Mouse (Mus musculus) cerebellum, adult 18-20 months (tissue): Measurements from ENCODE around the gene Csn1s2a.
"Not testable (repeated sequence)": the region's sequence is repeated elsewhere in the genome, so short reads cannot be mapped to it uniquely, and the experiment has no call there.

Experiments used
- DNase-seq, 2 experiments: peaks; one replicate each; pipeline ENCODE4 v3.0.0; 2021

The Csn1s2a gene

DNA sequence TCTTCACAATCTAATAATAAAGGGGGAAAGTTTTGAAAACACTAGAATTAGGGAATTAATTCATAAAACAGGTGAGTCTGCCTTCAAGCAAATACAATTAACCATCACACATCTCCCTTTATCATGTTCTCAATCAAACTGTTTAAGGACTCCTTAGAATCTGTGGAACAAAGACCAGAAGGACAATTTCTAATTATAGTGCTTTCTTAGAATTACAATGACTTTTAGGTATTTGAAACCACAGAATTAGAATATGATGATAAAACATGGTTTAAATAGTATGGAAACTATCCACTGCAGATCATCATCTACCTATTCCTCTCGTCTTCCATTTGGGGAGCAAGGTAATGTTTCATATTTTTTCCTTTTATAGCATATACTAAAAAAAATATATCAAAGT, at the start of gene Csn1s2a:
Csn1s2a (plus strand) TSS at position 301 of the 400 bp plus-strand sequence.
- no peak for DNase-seq

DNA sequence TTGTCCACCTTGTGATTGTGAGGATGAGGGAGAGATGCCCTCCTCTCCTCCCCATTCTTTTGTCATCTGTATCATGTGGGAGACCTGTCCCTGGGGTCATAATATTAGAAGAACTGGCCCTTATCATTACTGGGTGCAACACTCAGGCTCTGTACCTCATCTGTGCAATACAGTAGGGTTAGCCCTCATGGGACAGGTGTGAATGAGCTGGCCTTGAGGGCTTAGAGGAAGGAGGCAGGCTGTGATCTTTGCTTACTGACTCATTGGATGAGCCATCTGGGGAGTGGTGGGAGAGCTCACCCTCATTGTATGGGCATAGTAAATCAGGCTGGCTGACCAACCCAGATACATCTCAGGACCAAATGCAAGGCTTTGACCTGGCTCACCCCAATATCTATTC, 39.5 kb upstream of the Csn1s2a start:
- DNase-seq, result no peak

DNA sequence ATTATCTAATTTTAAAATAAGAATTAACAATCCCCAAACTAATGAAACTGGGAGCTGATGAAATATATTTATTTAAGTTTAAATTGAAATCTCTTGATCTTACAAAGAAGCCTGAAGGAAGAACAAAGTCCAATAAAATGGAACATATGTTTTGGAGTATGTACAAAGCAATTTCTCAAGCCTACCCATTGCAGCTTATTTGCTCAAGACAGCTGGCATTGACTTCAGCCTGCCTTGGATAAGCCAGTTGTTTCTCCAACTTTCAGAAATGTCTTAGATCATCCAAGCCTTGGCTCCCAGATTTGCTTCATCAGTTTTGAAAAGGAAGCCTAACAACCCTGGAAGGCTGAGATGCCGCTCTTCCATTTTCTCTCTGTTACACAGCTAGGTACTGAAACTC, 20.9 kb upstream of the Csn1s2a start:
- DNase-seq, result no peak

DNA sequence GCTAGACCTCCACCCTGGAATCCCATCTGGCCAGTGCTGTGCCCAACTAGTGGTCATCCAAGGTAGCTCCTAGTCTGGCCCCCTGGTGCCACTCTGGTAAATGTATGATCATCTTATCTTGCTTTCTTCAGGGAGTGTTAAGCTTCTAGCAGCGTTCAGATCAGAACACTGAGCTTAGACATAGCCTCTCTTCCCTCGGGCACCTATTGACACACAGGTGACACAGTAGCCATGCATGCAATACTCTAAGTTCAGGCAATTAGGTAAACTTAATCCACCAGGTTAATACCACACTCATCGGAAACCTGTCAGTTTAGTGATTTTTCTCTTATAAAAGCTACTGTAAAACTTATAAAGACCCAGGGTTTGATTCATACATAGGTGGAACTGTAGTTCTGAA, 9.8 kb upstream of the Csn1s2a start:
- DNase-seq, result no peak

DNA sequence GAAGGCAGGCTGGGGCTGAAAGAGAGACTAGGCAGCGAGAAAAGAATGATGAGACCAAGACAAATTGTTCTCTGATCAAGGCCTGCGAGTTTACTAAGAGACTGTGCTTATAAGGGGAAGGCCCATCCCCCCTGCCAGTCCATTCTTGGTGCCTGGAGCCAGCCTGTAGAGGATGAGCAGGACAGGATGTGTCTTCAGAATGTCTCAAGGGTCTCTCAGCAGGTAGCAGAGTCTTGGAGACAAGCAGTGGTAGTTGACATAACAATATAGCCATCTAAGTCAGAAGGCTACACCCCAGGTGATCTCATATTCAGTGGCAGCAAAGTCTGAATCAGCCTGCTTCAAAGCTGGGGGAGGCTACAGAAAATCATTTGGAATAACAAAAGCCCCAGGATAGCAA, 2.2 kb upstream of the Csn1s2a start:
- not testable (repeated sequence) for DNase-seq

DNA sequence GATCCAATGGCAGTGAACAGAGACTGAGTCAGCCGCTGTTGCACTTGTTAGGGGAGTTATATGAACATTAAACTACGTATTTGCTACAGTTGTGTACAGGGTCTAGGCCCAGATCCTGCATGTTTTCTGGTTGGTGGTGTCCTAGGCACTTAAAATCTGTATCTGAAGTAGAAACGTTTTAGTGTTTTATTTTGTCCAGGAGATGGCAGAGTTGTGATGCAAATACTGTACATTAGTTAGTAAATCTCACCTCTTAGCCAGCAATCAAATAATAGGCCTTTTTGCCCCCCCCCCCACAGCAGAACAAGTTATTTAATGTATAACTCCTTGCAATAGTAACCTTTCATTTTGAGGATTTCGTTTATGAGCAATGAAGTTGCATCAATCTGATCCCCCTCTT, 8.4 kb downstream of the Csn1s2a start:
- no peak for DNase-seq

DNA sequence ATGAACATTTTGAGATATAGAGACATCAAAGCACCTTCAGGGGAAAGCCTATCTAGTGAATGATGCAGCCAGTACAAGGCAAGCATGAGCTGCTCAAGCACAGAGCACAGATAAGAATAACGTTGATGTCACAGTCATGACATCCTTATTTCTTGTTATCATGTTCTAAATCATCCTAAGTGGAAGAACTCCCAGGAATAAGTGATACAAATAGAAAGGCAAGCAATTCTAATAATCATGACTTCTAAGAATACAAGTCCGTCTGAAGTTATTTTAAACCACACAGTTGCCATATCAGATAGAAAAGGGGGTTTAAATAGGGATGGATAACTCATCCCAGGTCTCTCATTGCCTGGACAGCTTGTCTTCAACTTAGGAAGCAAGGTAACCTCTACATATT, 33.4 kb downstream of the Csn1s2a start, which contains the start of gene Csn1s2b:
Csn1s2b (plus strand) TSS at position 301 of the 400 bp plus-strand sequence.
- DNase-seq, result no peak

DNA sequence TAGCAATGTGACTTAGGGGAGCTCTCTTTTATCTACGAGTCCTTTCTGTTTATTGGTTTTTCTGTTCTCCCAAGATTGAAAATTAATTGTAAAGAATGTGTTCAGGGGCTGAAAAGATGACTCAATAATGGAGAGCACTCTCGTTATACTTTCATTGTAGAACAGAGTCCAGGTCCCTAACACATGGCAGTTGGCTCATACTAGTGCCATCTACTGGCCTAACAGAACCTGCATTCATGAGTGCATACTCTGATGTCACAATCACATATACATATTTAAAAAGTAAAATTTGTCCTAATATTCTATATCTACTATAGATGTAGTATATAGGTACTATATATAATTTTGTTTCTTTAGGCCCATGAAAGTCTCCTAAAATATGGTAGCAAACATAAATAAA, 34.9 kb downstream of the Csn1s2a start:
- no peak for DNase-seq

DNA sequence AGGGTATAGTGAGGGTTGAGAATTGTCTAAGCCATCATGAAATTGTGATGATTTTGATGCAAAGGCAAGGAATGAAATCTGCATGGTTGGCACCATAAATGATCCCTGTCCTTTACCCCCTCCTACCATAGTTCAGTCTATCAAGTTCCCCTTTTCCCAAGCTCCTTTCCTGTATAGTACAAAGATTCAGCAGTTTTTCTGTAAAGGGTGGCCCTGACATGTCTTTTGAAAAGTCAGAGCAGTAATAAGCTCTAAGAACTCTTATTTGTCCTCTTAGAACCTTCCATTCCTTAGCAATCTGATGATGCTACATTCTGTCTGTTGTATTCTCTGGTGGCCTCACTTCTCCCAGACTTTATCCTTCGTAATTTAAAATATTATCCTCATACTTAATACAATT, 51.0 kb downstream of the Csn1s2a start, which contains the start of gene Prr27:
Prr27 (plus strand) TSS at position 301 of the 400 bp plus-strand sequence.
- no peak for DNase-seq
